Mouse (Mus musculus): ENCODE measurements at regions not wholly inside any gene's neighbourhood (a gene's known extent, or its start where the extent isn't known, plus 50 kb on each side); places are given as distances from the start of the nearest gene placed in this dataset.

DNA sequence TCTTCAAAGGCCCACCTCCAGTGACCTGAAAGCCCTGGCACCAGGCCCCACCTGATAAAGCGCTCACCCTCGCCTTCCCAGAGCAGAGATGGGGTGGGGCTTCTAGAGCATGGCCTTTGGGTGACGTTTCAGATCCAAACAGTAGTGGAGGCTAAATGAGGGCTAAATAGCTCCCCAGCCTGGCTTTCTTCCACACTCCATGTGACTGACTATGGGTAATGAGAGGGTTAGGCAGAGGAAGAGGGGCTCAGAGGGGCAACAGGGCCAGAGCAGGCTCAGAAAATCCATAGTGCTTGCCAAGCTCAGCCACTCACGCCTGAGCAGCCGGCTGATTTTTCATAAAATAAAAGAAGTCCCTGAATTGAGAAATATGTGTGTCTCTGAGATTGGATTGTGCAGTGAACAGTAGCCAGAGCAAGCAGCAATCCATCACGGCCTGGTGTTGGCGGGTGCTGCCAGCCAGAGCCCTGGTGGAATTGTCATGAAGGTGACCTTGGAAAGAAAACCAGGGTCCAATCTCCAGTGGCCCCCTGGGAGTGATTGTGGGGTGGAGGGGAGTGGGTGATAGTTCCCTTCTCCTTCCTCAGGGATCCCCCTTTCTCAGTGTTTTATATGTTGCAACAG, 128.9 kb downstream of the Dmrta2 start:
- TF ChIP-seq POLR2A (IDR thresholded peaks at IDR 0.05; ENCODE audit: low read depth, low read length) = no peak
- no peak for TF ChIP-seq ELF1 (IDR thresholded peaks at IDR 0.05; ENCODE audit: low read depth, low read length)
- TF ChIP-seq USF1 (IDR thresholded peaks at IDR 0.05; ENCODE audit: low read depth, low read length) = no peak
- no peak for TF ChIP-seq CTCF (conservative IDR thresholded peaks at IDR 0.05 in 1 of 2, IDR thresholded peaks at IDR 0.05 in 1 of 2; ENCODE audit: low read depth in 2 of 2, low read length in 2 of 2)
- no peak for TF ChIP-seq MAFK (IDR thresholded peaks at IDR 0.05; ENCODE audit: insufficient replicate concordance, low read length)
- TF ChIP-seq ZC3H11A (IDR thresholded peaks at IDR 0.05; ENCODE audit: low read depth, low read length) = no peak
- TF ChIP-seq EP300 (IDR thresholded peaks at IDR 0.05; ENCODE audit: low read length) = no peak
- TF ChIP-seq POLR2AphosphoS2 (IDR thresholded peaks at IDR 0.05; ENCODE audit: low read depth, low read length) = no peak
- no peak for TF ChIP-seq ZMIZ1 (IDR thresholded peaks at IDR 0.05; ENCODE audit: low read depth, low read length)
- TF ChIP-seq ZKSCAN1 (IDR thresholded peaks at IDR 0.05; ENCODE audit: borderline replicate concordance, low read depth, low read length) = no peak
- no peak for TF ChIP-seq MEF2A (IDR thresholded peaks at IDR 0.05; ENCODE audit: borderline replicate concordance, low read depth, low read length)
- no peak for TF ChIP-seq SIN3A (IDR thresholded peaks at IDR 0.05; ENCODE audit: low read length)
- TF ChIP-seq MAX (IDR thresholded peaks at IDR 0.05; ENCODE audit: low read length) = no peak
- TF ChIP-seq MYC (IDR thresholded peaks at IDR 0.05; ENCODE audit: low read depth, low read length) = no peak
